Mouse (Mus musculus): ENCODE results near the gene Ykt6.
A peak's percentile ranks its signal among the peaks of the same experiment; 100 is the strongest.

The Ykt6 gene

GRCm38 (mm10) chr11:5948546-5949250 lies 6.8 kb upstream of the Ykt6 start:
- no peak for DNase-seq (ENCODE audit: low read depth, low spot score)

DNA sequence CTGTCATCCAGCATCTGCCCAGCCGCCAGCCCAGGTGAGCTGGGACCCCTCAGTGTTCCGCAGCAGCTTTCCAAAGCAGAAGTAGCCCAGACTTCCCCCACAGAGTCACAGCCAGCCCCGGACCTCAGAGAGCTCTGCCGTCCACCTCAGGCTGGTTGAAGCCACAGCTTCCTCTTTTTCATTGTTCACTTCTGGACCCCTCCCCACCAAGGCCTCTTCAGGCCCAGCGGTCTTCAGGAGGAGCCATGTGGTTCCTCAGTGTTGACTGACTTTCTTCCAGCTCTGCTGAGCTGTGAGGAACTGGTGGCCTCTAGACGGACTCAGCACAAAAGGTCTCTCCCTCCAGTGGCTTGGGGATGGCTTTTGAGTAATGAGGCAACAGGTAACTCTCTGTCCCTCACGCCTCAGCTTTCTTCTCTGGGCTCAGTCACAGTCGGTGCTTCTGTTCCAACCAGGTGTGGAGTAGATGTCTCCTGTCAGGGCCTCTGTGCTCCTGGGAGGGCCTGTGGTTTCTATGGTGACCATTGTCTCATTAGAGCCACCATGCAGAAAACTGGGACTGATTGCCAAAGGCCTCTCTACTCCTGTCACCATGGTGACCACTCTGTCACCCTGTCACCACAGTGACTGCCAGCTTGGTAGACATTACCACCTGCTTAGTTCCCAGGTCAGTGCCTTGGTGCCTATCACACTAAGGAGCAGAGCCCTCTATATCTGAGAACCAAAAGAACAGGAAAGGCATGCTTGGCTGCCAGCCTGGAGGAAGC lies 5.7 kb upstream of the Ykt6 start, which contains the start of gene Gck:
Gene Gck (minus strand): TSS at position 496 of the 767 bp plus-strand sequence.
- DNase-seq (ENCODE audit: low read depth, low spot score): no peak

GRCm38 (mm10) chr11:5952501-5952900 lies 3.0 kb upstream of the Ykt6 start:
- DNase-seq (ENCODE audit: low read depth, low spot score): no peak

DNA sequence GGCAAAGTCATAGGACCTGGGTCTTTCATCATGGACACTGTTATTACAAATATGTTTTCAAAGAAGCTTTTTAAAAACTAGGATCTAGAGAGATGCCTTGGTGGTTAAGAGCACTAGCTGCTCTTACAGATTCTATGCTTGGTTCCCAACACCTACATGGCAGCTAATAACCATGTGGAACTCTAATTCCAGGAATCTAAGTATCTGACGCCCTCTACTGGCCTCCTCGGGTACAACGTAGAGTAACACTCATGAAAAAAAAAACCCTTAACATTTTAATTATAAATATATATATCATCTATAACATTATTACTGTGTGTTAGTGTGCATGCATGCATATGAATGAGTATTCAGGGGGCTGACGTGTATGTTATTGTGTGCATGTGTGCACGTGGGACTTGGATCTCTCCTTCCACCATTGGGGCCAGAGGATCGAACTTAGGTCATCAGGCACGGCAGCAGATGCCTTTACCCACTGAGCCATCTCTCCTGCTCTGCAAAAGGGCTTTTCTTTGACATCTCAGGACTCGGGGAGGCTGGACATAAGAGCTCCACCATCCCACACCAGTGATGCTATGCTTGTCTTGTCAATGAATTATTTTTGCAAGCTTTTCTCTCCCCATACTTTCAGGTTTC lies 2.2 kb upstream of the Ykt6 start:
- peak; percentile 24 for DNase-seq (ENCODE audit: low read depth, low spot score)

DNA sequence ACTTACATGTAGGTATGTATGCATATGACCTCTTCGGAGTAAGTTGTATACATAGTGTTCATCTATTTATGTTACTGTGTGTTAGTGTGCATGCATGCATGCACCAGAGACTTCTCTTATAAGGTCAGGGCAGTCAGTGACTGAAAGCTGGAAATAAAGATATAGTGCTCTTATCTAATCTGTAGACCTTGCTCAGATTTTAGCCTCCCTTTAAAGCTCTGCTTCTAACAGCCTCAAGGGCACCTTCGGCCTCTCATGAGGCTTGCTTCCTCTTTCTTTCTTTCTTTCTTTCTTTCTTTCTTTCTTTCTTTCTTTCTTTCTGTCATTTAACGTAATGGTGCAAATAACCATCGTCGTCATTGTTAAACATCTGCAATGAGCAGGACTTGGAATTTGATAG lies 1.1 kb upstream of the Ykt6 start:
- DNase-seq (ENCODE audit: low read depth, low spot score): no peak

GRCm38 (mm10) chr11:5954965-5955504 lies 458 bp upstream of the Ykt6 start:
- no peak for DNase-seq (ENCODE audit: low read depth, low spot score)

DNA sequence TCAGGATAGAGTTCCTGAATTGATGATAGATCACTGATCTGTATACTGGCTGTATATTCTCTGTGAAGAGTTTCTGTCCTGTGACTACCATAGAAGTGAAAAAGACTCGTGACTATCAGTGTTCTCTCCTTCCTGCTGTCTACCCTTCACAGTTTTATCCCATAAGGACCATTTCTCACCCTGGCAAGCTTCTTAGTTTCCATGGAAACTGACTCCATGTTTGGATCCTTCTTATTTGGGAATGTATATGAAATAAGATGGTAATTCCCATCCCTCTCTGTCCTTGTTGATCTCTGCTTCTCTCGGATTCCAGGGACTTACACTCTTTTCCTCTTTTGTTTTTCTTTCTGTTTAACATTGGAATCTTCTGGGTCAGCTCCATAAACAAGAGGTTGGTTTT lies 4.6 kb downstream of the Ykt6 start:
- no peak for DNase-seq (ENCODE audit: low read depth, low spot score)

DNA sequence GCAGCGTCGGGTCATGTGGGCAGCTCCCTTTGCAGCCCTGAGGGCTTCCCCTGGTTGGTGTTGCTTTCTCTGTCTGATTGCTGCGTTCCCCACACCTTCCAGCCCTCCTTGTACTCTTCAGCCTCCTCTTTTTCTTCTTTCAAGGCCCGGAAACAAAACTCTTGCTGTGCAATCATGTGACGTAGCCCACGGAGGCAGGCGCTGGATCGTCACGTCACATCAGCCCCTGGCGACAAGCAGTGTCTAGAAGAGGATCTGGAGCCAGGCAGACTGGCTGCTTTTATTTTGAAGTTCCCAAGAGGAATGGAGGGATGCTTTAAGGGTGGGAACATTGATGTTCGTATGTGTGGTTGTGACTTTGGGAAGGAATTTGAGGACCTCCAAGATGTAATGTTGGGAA lies 10.4 kb downstream of the Ykt6 start:
- DNase-seq (ENCODE audit: low read depth, low spot score): no peak

GRCm38 (mm10) chr11:5966751-5967150 lies 11.3 kb downstream of the Ykt6 start:
- DNase-seq (ENCODE audit: low read depth, low spot score): no peak

- DNase-seq (ENCODE audit: low read depth, low spot score): no peak
Observed at GRCm38 (mm10) chr11:5968223-5968622, 12.7 kb downstream of the Ykt6 start.

GRCm38 (mm10) chr11:5971202-5971601 lies 15.7 kb downstream of the Ykt6 start:
- no peak for DNase-seq (ENCODE audit: low read depth, low spot score)

- DNase-seq (ENCODE audit: low read depth, low spot score): no peak
Observed at GRCm38 (mm10) chr11:5973151-5973550, 17.7 kb downstream of the Ykt6 start.

DNA sequence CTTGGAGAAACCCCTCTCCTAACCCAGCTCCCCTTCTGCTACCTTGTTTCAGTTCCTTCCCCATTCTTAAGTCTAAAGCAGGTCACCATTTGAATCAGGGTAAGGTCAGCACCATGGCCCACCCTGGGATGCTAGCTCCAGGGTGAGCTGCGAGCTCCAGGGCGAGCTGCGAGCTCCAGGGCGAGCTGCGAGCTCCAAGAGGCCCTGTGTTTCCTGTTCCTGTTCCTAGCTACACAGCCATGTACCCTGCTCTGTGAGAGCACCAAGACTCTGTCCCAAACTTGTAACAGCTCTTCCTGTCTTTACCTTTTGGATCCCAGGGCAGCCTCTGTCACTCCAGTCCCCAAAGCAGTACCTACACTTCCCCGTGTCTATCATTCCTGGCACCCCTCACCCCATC lies 18.6 kb downstream of the Ykt6 start:
- no peak for DNase-seq (ENCODE audit: low read depth, low spot score)

DNA sequence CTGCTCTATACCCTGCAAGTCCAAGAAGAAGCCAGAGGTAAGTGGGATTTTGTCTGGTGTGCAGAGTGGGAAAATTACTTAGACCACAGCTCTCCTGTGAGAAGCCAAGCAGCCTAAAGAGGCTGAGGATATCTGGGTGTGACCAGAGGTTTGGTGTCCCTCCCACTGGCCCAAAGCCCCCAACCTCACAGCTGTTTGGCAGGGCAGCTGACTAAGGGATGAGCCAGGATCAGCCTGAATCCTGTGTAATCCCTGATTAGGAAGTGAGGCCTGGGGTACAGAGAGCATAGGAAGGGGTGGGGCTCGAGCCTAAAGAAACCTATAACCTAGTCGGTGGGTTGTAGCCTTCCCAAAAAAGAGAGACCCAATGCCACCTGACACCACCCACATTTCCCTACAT lies 19.6 kb downstream of the Ykt6 start:
- no peak for DNase-seq (ENCODE audit: low read depth, low spot score)

- DNase-seq (ENCODE audit: low read depth, low spot score): no peak
Observed at GRCm38 (mm10) chr11:5976106-5976505, 20.6 kb downstream of the Ykt6 start.

DNA sequence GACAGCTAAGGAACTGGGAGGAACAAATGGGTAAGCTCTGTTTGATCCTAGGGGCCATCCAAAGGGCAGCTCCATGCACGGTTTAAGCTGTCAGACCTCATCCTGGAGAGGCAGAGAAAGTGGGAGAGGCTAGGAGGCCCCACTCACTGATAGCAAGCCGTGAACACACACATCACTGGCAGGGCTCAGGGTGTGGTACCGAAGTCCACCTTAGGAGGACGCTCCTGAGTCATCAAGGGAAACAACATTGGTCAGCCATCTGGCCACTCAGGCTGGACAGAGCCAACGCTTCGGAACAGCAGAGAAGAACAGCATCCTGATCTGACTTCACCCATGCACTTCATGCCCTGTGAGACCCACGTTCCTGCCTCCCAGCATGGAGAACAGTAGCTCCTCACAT lies 23.6 kb downstream of the Ykt6 start:
- no peak for DNase-seq (ENCODE audit: low read depth, low spot score)

- DNase-seq (ENCODE audit: low read depth, low spot score): no peak
Observed at GRCm38 (mm10) chr11:5980108-5980507, 24.6 kb downstream of the Ykt6 start.

- DNase-seq (ENCODE audit: low read depth, low spot score): no peak
Observed at GRCm38 (mm10) chr11:5980561-5980960, 25.1 kb downstream of the Ykt6 start.

- no peak for DNase-seq (ENCODE audit: low read depth, low spot score)
Observed at GRCm38 (mm10) chr11:5981323-5981722, 25.8 kb downstream of the Ykt6 start.

GRCm38 (mm10) chr11:5983629-5984028 lies 28.1 kb downstream of the Ykt6 start:
- no peak for DNase-seq (ENCODE audit: low read depth, low spot score)

DNA sequence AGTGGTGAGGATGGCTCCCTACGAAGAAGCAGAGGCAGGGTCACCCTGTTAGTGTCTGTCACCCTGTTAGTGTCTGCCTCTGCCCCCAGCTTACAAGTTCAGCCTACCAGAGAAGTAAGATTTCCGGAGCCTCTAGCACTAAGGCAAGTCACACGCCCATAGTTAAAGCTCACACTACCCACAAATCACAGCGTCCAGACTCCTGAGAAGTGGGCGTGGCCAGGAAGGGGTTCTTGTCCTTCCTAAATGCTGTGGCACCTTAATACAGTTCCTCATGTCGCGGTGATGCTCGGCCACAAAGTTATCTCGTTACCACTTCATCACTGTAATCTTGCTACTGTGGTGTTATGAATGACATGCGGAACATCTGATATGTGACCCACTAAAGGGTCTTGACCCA lies 32.6 kb downstream of the Ykt6 start:
- DNase-seq (ENCODE audit: low read depth, low spot score): no peak

- DNase-seq (ENCODE audit: low read depth, low spot score): no peak
Observed at GRCm38 (mm10) chr11:5989954-5990593, 34.6 kb downstream of the Ykt6 start.
